Mouse (Mus musculus) fat pad, adult 2 months (tissue): ENCODE measurements around the gene Srsf1.

Experiments
- DNase-seq: peaks from one replicate; pipeline ENCODE4 v3.0.0-alpha.2; 2011; ENCODE audit warnings: low read depth, low spot score; ENCODE audit errors: extremely low read depth

Srsf1 gene

GRCm38 (mm10) chr11:88069246-88069570, 22.0 kb downstream of the Srsf1 start:
- DNase-seq = no peak

- no peak for DNase-seq
Measured at GRCm38 (mm10) chr11:88070392-88070791, 23.2 kb downstream of the Srsf1 start.

- no peak for DNase-seq
Measured at GRCm38 (mm10) chr11:88071113-88071512, 23.9 kb downstream of the Srsf1 start.

- DNase-seq = no peak
Measured at GRCm38 (mm10) chr11:88073343-88073875, 26.2 kb downstream of the Srsf1 start.

- no peak for DNase-seq
Measured at GRCm38 (mm10) chr11:88075701-88076100, 28.5 kb downstream of the Srsf1 start.

- no peak for DNase-seq
Measured at GRCm38 (mm10) chr11:88076394-88076793, 29.2 kb downstream of the Srsf1 start.

- DNase-seq = no peak
Measured at GRCm38 (mm10) chr11:88083699-88084098, 36.5 kb downstream of the Srsf1 start.

- DNase-seq = no peak
Measured at GRCm38 (mm10) chr11:88086737-88087627, 39.8 kb downstream of the Srsf1 start.

GRCm38 (mm10) chr11:88089150-88089549, 42.0 kb downstream of the Srsf1 start:
- DNase-seq = no peak

- DNase-seq = no peak
Measured at GRCm38 (mm10) chr11:88090293-88090692, 43.1 kb downstream of the Srsf1 start.

- DNase-seq = no peak
Measured at GRCm38 (mm10) chr11:88091949-88092348, 44.8 kb downstream of the Srsf1 start.

GRCm38 (mm10) chr11:88097173-88097572, 50.0 kb downstream of the Srsf1 start:
- no peak for DNase-seq

- no peak for DNase-seq
Measured at GRCm38 (mm10) chr11:88098021-88098729, 51.0 kb downstream of the Srsf1 start, which contains the start of gene Cuedc1. Cuedc1 (plus strand) TSS chr11:88098058.

- DNase-seq = no peak
Measured at GRCm38 (mm10) chr11:88098787-88099598, 51.8 kb downstream of the Srsf1 start.

- no peak for DNase-seq
Measured at GRCm38 (mm10) chr11:88099599-88100023, 52.4 kb downstream of the Srsf1 start.

GRCm38 (mm10) chr11:88100170-88100569, 53.0 kb downstream of the Srsf1 start:
- DNase-seq = no peak
